31 mouse cellular contexts compared by ENCODE assay signal in genomic region chr5:113191901-113192300, GRCm38 (mm10). TPM values are rescaled to one million over a fixed set of nuclear protein-coding genes. Genes with fewer than 3 reads are reported as not detected.
DNase-seq lines count a peak whose midpoint lies in the region; ATAC-seq and TF ChIP-seq lines count a peak whose summit lies in the region.
"Had no signal": no experiment of that assay in that cellular context is flagged by ENCODE, and none has a peak within 500 bp of the region (broad histone marks: within the 10 kb centered on the region; RNA-seq: fewer than 3 reads in every experiment).

No protein-coding gene starts in this region.

- no peak for ATAC-seq in hindbrain, postnatal 0 days
- no peak for ATAC-seq in hindbrain, embryonic 13.5 days (ENCODE audit: low FRiP score)
- no peak for ATAC-seq in midbrain, embryonic 13.5 days
- ATAC-seq: activated CD4-positive, CD25-positive, alpha-beta regulatory T cell, adult 4 months had no signal

- H3K4me2 ChIP-seq in hindbrain, postnatal 0 days (ENCODE audit: low read depth, low read length) = no peak overlapping the region
- no peak overlapping the region for H3K4me2 ChIP-seq in hindbrain, embryonic 13.5 days
- H3K4me2 ChIP-seq in midbrain, embryonic 13.5 days (replicated peaks) = no peak overlapping the region
- H3K4me2 ChIP-seq: embryonic facial prominence, embryonic 15.5 days; heart, embryonic 11.5 days; kidney, embryonic 15.5 days; liver, embryonic 11.5 days; midbrain, embryonic 12.5 days had no signal

- no peaks in the 10 kb centered on the region for H3K27me3 ChIP-seq in hindbrain, postnatal 0 days (ENCODE audit: insufficient read depth, low read length)
- H3K27me3 ChIP-seq in hindbrain, embryonic 13.5 days = no peaks in the 10 kb centered on the region
- no peaks in the 10 kb centered on the region for H3K27me3 ChIP-seq in midbrain, embryonic 13.5 days
- H3K27me3 ChIP-seq: embryonic facial prominence, embryonic 15.5 days; kidney, embryonic 15.5 days; midbrain, embryonic 12.5 days had no signal

- DNase-seq in hindbrain, postnatal 0 days (ENCODE audit: low spot score) = peak; percentile 67
- DNase-seq in R1 (ENCODE audit: low read depth, low spot score) = peak; percentile 48
- peak; percentile 59 for DNase-seq in brain, adult 2 months (ENCODE audit: low read depth, low spot score)
- DNase-seq in adrenal gland, adult 2 months = no peak
- DNase-seq in ovary, postnatal 10 days (ENCODE audit: low spot score) = no peak
- DNase-seq: adrenal gland, postnatal 10 days; cerebellum, adult 9-10 months; gastrocnemius, postnatal 10 days; heart, adult 11 months; kidney, adult 11 months; kidney, postnatal 36 days; layer of hippocampus, adult 9-11 months; lung, adult 18-20 months; lung, postnatal 10 days; retina, postnatal 1 day; right cerebral cortex, postnatal 4 days; thymus, adult 2 months had no signal

- 53% methylated on average over 14 of the region's 14 CpGs for WGBS in hindbrain, postnatal 0 days
- 74% methylated on average over 14 of the region's 14 CpGs for WGBS in hindbrain, embryonic 13.5 days
- WGBS in midbrain, embryonic 13.5 days = 64% methylated on average over 14 of the region's 14 CpGs

- no peak overlapping the region for H3K4me3 ChIP-seq in hindbrain, postnatal 0 days (ENCODE audit: low read length)
- no peak overlapping the region for H3K4me3 ChIP-seq in hindbrain, embryonic 13.5 days
- no peak overlapping the region for H3K4me3 ChIP-seq in midbrain, embryonic 13.5 days (replicated peaks)
- H3K4me3 ChIP-seq: embryonic facial prominence, embryonic 15.5 days; kidney, embryonic 15.5 days; midbrain, embryonic 12.5 days had no signal

- H3K4me1 ChIP-seq in hindbrain, postnatal 0 days (ENCODE audit: insufficient read depth, low read length) = no peaks in the 10 kb centered on the region
- peaks cover 16% of the 10 kb centered on the region for H3K4me1 ChIP-seq in hindbrain, embryonic 13.5 days (replicated peaks)
- peaks cover 11% of the 10 kb centered on the region for H3K4me1 ChIP-seq in midbrain, embryonic 13.5 days (replicated peaks)

- no peaks in the 10 kb centered on the region for H3K36me3 ChIP-seq in hindbrain, postnatal 0 days (ENCODE audit: insufficient read depth, low read length)
- no peaks in the 10 kb centered on the region for H3K36me3 ChIP-seq in hindbrain, embryonic 13.5 days
- H3K36me3 ChIP-seq in midbrain, embryonic 13.5 days = no peaks in the 10 kb centered on the region; the same call in 1 of the 2 replicates
- H3K36me3 ChIP-seq: embryonic facial prominence, embryonic 15.5 days had no signal

- no peak overlapping the region for H3K9ac ChIP-seq in hindbrain, postnatal 0 days (replicated peaks; ENCODE audit: low read length)
- H3K9ac ChIP-seq in hindbrain, embryonic 13.5 days = no peak overlapping the region
- H3K9ac ChIP-seq in midbrain, embryonic 13.5 days (replicated peaks) = no peak overlapping the region
- H3K9ac ChIP-seq: embryonic facial prominence, embryonic 15.5 days; kidney, embryonic 15.5 days; midbrain, embryonic 12.5 days had no signal

- H3K9me3 ChIP-seq in hindbrain, postnatal 0 days (ENCODE audit: low read length) = no peaks in the 10 kb centered on the region
- no peaks in the 10 kb centered on the region for H3K9me3 ChIP-seq in hindbrain, embryonic 13.5 days
- H3K9me3 ChIP-seq in midbrain, embryonic 13.5 days = no peaks in the 10 kb centered on the region
- H3K9me3 ChIP-seq: embryonic facial prominence, embryonic 15.5 days; kidney, embryonic 15.5 days; midbrain, embryonic 12.5 days had no signal

- no peak for TF ChIP-seq CTCF in hindbrain, postnatal 0 days (IDR thresholded peaks at IDR 0.05; ENCODE audit: low read depth)

- no peak overlapping the region for H3K27ac ChIP-seq in hindbrain, postnatal 0 days
- no peak overlapping the region for H3K27ac ChIP-seq in hindbrain, embryonic 13.5 days
- H3K27ac ChIP-seq in midbrain, embryonic 13.5 days = peak overlapping the region; percentile 39; the same call in 1 of the 2 replicates
- H3K27ac ChIP-seq: embryonic facial prominence, embryonic 15.5 days; kidney, embryonic 15.5 days; midbrain, embryonic 12.5 days had no signal

RNA-seq across cellular contexts. Expression of gene 2900026A02Rik, which starts 29.1 kb away (rescaled TPM):
- 9.2 and 10.6 TPM in 2 replicates for total RNA-seq in hindbrain, postnatal 0 days (2014; rRNA removed)
- polyA plus RNA-seq in hindbrain, postnatal 0 days (2015; fragmentation: Nextera tagmentation; extraction: Ambion mirVana) = 2.5 and 3.1 TPM in 2 replicates
- polyA plus RNA-seq in hindbrain, embryonic 13.5 days (2015; fragmentation: Nextera tagmentation; extraction: Ambion mirVana) = 2.4 and 2.7 TPM in 2 replicates
- 2.4 and 2.7 TPM in 2 replicates for polyA plus RNA-seq in midbrain, embryonic 13.5 days (2015; fragmentation: Nextera tagmentation; extraction: Ambion mirVana)
- total RNA-seq in adrenal gland, adult 2 months (2021) = 10 to 100 TPM; 11.5 to 17.8 TPM
- 11.0 and 12.4 TPM in 2 replicates for polyA plus RNA-seq in adrenal gland, adult 2 months (2012; rRNA removed)
- total RNA-seq: MEL had no signal

RNA-seq across cellular contexts. Expression of gene Tmem211, which starts 34.8 kb away (rescaled TPM):
- 0.16 TPM in 1 of 2 replicates, not detected in the other for total RNA-seq in hindbrain, postnatal 0 days (2014; rRNA removed)
- 0.10 TPM in 1 of 2 replicates, not detected in the other for polyA plus RNA-seq in hindbrain, postnatal 0 days (2015; fragmentation: Nextera tagmentation; extraction: Ambion mirVana)
- not detected in 2 replicates for polyA plus RNA-seq in hindbrain, embryonic 13.5 days (2015; fragmentation: Nextera tagmentation; extraction: Ambion mirVana)
- not detected in 2 replicates for polyA plus RNA-seq in midbrain, embryonic 13.5 days (2015; fragmentation: Nextera tagmentation; extraction: Ambion mirVana)
- not detected for total RNA-seq in adrenal gland, adult 2 months (2021)
- polyA plus RNA-seq in adrenal gland, adult 2 months (2012; rRNA removed) = not detected in 2 replicates
- total RNA-seq: adrenal gland, postnatal 10 days; gastrocnemius, postnatal 10 days; hematopoietic stem cell, adult 5-6 weeks; left cerebral cortex, adult 18-20 months; MEL had no signal
- polyA plus RNA-seq: activated CD4-positive, CD25-positive, alpha-beta regulatory T cell, adult 4 months; C2C12; heart, embryonic 11.5 days; heart, postnatal 0 days; limb, embryonic 11.5 days; liver, embryonic 11.5 days; thymus, adult 2 months had no signal

Comparison
In these comparisons a context has a peak if more than half of its experiments do, and no peak if none do; other contexts are left out.
1. DNase-seq: peak in hindbrain, postnatal 0 days (single experiment), R1 (single experiment) and brain, adult 2 months (single experiment); none in adrenal gland, adult 2 months (single experiment) and ovary, postnatal 10 days (single experiment).